Mouse (Mus musculus) CH12F3 (cell line): ENCODE data around the gene Ncoa6.

Experiments used
- in situ Hi-C: fragments of 300-500 bp; cut with MboI; formaldehyde crosslinking; loops from 2 replicates; pipeline ENCODE4 v1.14.3; 2020; ENCODE audit warnings: low sequenced_read_pairs

The Ncoa6 gene

GRCm38 (mm10) chr2:155373302-155373701 lies 100.4 kb downstream of the Ncoa6 start:
- in situ Hi-C loops, result no loop called here

DNA sequence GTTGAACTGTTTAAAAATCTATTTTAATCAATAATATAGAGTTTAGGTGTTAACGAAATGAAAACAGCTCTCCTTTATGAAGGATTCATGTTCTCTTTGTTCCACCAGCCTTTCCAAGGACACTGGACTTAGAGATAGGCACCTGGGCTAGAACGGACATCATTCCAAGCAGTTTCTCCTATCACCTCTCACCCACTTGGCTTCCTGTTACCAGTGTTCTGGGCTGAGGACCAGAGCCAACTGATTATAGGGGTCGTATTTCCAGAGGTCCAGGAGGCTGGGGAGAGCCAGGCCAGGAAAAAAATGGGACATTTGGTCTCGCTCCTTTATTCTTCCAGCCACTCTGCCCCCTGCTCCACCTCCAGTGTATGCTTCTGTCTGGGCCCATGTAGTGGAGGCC lies 101.2 kb downstream of the Ncoa6 start:
- in situ Hi-C loops, result no loop called here

GRCm38 (mm10) chr2:155369333-155369883 lies 104.3 kb downstream of the Ncoa6 start:
- in situ Hi-C loops, result no loop called here

DNA sequence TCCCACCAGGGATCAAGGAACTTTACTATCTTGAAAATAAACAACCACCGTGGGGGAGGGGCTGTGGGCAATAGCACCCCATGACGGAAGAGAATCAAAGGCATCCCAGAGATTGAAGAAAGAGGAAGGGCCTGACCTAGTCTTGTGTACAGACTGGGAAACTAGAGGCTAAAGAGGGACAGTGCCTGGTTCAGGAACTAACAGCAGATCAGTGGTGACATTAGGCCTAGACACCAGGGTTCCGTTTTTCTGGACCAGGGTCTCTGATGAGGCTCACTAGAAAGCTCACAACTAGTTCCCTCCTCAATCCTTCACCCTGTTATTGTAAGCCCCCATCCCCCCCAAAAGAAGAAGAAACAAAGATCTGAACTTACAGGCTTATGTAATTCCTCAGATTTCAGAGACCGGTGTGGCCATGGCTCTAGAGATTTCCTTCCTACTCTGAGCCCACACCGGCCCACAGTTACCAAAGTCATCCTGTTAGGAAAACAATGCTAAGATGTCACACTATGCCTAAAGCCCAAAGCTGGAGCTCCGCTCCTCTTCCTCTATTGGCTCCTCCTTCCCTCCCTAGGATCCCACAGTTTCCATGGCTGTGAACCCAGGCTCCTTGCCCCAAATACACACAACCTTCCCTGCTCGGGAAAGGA lies 105.9 kb downstream of the Ncoa6 start:
- in situ Hi-C loops, result no loop called here

DNA sequence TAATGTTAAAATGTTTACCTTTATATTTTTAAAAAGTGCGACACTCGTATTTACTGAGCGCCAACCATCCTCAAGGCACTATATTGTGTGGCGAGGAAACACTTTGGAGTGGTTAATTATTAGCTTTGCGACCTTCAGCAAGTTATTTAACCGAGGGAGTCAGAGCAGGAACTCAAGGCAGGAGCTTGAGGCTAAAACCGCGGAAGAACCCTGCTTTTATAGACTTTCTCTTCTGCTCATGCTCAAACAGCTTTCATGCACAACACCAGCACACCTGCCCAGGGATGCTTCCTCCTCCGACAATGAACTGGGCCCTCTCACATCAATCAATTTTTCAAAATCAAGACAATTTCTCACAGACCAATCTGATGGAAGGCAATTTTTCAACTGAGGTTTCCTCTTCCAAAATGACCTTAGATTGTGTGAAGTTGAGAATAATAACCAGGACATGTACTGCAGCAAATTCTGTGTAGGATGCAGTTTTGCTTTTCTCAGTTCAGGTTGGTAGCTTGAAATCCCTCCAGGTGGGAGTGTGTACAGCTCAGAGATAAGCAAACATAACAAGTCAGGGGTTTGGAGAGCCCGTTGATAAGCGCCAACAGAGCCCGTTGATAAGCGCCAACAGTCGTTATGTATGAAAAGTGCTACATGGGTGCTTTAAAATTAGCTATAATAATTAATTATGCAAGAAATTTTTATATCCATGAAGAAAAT lies 115.9 kb downstream of the Ncoa6 start:
- in situ Hi-C loops, result no loop called here

GRCm38 (mm10) chr2:155356971-155357591 lies 116.6 kb downstream of the Ncoa6 start, which contains the start of gene Pigu:
Gene Pigu, minus strand, starts transcription at chr2:155357430.
- in situ Hi-C loops, result no loop called here

GRCm38 (mm10) chr2:155354402-155354801 lies 119.3 kb downstream of the Ncoa6 start:
- in situ Hi-C loops, result no loop called here

DNA sequence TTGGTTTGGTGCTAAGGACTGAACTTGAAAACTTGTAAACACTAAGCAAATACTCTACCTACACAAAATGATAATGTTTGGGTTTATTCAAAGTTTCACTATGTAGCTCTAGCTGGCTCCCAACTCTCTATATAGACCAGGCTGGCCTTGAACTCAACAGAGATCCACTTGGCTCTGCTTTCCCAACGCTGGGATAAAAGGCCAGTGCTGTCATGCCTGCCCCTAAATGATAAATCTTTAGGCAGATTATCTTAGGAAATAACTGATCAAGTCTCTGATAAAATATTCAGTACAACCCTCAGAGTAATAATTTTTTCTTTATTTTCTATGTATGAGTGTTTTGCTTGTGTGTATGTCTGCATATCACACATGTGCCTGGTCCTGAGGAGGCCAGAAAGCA lies 127.0 kb downstream of the Ncoa6 start:
- in situ Hi-C loops, result no loop called here
